Mouse (Mus musculus) spleen, adult 2 months (tissue): ENCODE data around the gene Rhpn2.

Experiments used
- CTCF ChIP-seq: fragments of 200-500 bp; IDR thresholded peaks from 2 replicates; pipeline ENCODE4 v1.5.1; 2011; ENCODE audit warnings: mild to moderate bottlenecking, inconsistent platforms; ENCODE audit not compliant: insufficient read depth, insufficient read length, insufficient replicate concordance; ENCODE audit errors: extremely low read depth
- POLR2A ChIP-seq: fragments of 200-500 bp; IDR thresholded peaks from 2 replicates; pipeline ENCODE4 v1.6.1; 2011; ENCODE audit warnings: low read depth, low read length, inconsistent platforms

GRCm38 (mm10) chr7:35331590-35331989, 2.4 kb upstream of the Rhpn2 start:
- no peak for TF ChIP-seq CTCF
- no peak for TF ChIP-seq POLR2A
